Mouse (Mus musculus): ENCODE measurements at regions not wholly inside any gene's neighbourhood (a gene's known extent, or its start where the extent isn't known, plus 50 kb on each side); places are given as distances from the start of the nearest gene placed in this dataset.

DNA sequence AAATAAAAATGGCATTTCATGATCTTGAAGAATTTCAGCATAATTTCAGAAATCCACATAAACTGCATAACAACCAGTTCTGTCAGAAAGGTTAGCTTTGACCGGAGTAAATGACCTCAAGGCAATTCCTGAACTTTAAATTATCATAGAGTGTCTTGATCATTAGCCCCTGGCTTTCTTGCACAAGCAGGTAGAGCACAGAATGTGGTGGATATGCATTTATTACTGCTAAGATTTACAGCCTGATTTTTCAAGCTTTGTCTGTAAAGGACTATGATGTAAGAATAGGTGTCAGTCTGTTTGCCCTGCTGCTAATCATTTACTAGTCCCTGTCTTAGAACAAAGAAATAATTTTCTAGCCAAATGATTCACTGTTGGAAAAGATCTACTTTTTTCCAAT is 347.3 kb downstream of the Ppp1r3a start:
- no peak for DNase-seq (ENCODE audit: low spot score in 2 of 2)

DNA sequence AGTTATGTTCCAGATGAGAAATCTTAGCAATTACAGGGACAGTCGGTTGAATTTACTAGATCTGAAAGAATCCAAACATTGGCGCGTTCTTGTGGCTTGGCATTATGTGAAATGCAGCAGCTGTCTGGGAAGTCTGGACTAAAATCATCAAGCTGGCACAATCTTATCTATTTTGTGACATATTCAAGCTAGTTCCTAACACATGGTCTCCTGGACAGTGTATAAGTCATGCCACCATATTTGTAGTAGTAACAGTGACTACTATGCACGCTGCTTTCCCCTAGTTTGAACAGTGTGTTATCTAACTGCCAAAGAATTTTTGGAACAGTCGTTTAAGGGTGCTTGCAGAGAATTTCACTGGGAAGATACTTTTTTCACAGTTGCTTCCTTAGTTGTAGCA is 396.8 kb downstream of the Ppp1r3a start:
- no peak for DNase-seq (ENCODE audit: low spot score in 2 of 2)
